Mouse (Mus musculus) forebrain, embryonic 11.5 days (tissue): ENCODE measurements at regions not wholly inside any gene's neighbourhood (a gene's known extent, or its start where the extent isn't known, plus 50 kb on each side); places are given as distances from the start of the nearest gene placed in this dataset.

Experiments
- ATAC-seq: fragments of 200-750 bp; cut with Nextera tagmentation; replicated peaks from 2 replicates; pipeline ENCODE4 v1.8.0; 2017; ENCODE audit warnings: moderate TSS enrichment; ENCODE audit not compliant: low FRiP score
- DNase-seq: peaks from one replicate; pipeline ENCODE4 v3.0.0-alpha.2; 2017; ENCODE audit warnings: low spot score
- H3K27ac ChIP-seq: fragments of 300-500 bp; sonication (generic); 2 replicates; pipeline ENCODE4 v1.5.1; 2014; ENCODE audit warnings: low read depth, low read length
- H3K27me3 ChIP-seq: fragments of 300-500 bp; sonication (generic); 2 replicates; pipeline ENCODE4 v1.6.1; 2014; ENCODE audit warnings: mild to moderate bottlenecking, low read length, mixed read lengths; ENCODE audit not compliant: control insufficient read depth, insufficient read depth
- H3K36me3 ChIP-seq: fragments of 300-500 bp; sonication (generic); 2 replicates; pipeline ENCODE4 v1.6.1; 2014; ENCODE audit warnings: mild to moderate bottlenecking, low read length, moderate library complexity, mixed read lengths; ENCODE audit not compliant: control insufficient read depth, insufficient read depth
- H3K4me1 ChIP-seq: fragments of 300-500 bp; sonication (generic); replicated peaks from 2 replicates; pipeline ENCODE4 v1.6.1; 2014; ENCODE audit warnings: low read length, mixed read lengths; ENCODE audit not compliant: control insufficient read depth, insufficient read depth
- H3K4me2 ChIP-seq: fragments of 300-500 bp; sonication (generic); 2 replicates; pipeline ENCODE4 v1.6.1; 2014; ENCODE audit warnings: low read depth, mild to moderate bottlenecking, low read length, moderate library complexity, mixed read lengths; ENCODE audit not compliant: severe bottlenecking
- H3K4me3 ChIP-seq: fragments of 300-500 bp; sonication (generic); 2 replicates; pipeline ENCODE4 v1.5.1; 2014; ENCODE audit warnings: low read depth, low read length
- H3K9ac ChIP-seq: fragments of 300-500 bp; sonication (generic); 2 replicates; pipeline ENCODE4 v1.6.1; 2014; ENCODE audit warnings: low read length
- H3K9me3 ChIP-seq: fragments of 300-500 bp; sonication (generic); 2 replicates; pipeline ENCODE4 v1.6.1; 2016; ENCODE audit warnings: low read length, mixed read lengths; ENCODE audit not compliant: control insufficient read depth
- WGBS: fragments of 180-500 bp; shearing (Covaris S2); extraction: QIAGEN DNeasy Blood & Tissue Kit; methylation state at CpG from one replicate; pipeline ENCODE4 v1.1.7; 2014; 5-methylcytosine and 5-hydroxymethylcytosine counted together

DNA sequence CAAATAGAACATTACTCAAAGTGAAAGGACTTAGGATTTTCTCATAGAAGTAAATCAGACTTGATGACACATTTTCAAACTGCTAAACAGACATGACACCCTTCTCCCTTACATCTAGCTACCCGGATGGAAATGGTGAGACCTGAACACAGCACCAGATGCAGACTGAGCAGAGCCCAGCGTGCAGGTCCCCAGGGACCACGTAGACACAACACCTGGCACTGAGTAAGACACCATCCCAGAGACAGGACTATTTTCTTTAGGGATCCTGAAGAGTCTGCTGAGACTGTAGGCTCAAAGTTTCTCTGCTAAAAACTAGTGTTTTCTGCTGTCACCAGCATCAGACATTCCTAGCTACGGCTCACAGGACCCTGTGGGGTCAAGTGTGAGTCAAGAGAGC lies 207.2 kb upstream of the Unc93a2 start:
- no peak overlapping the region for H3K9ac ChIP-seq
- H3K4me1 ChIP-seq, result no peaks in the 10 kb centered on the region
- no peak for DNase-seq
- 92% methylated on average over 4 of the region's 4 CpGs for WGBS
- no peaks in the 10 kb centered on the region for H3K9me3 ChIP-seq
- no peak for ATAC-seq
- no peak overlapping the region for H3K4me3 ChIP-seq
- no peaks in the 10 kb centered on the region for H3K36me3 ChIP-seq
- H3K27ac ChIP-seq, result no peak overlapping the region
- no peaks in the 10 kb centered on the region for H3K27me3 ChIP-seq
- H3K4me2 ChIP-seq, result no peak overlapping the region

DNA sequence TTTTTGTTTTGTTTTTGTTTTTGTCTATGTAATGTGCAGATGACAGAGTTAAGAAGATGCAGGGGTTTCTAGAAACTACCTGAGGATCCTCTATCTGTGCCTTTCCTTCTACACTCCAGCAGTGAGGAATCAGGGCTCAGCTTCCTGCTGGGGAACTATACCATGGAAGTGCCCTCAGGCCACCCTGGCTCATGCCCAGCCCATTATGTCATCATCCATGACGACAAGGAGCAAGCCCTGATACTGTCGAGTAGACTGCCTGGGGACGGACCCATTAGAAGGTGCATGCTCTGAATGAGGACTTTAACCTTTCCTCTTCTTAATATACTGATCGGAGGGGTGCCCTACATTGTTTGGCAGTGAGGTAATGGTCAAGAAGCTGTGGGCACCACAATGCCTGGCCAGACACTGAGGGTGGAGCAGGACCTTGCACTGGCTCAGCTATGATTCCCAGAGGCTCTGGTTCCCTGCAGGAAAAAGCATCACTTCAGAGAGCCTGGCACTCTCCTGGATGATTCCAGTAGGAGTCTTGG lies 197.7 kb upstream of the Unc93a2 start:
- DNase-seq (no peak), ATAC-seq (no peak)
- Histone ChIP-seq H3K27me3 (no peaks in the 10 kb centered on the region), H3K4me2 (no peak overlapping the region), H3K9ac (no peak overlapping the region), H3K4me3 (no peak overlapping the region), H3K9me3 (no peaks in the 10 kb centered on the region), H3K27ac (no peak overlapping the region), H3K4me1 (no peaks in the 10 kb centered on the region), H3K36me3 (no peaks in the 10 kb centered on the region)
- WGBS, result 83% methylated on average over 4 of the region's 4 CpGs

DNA sequence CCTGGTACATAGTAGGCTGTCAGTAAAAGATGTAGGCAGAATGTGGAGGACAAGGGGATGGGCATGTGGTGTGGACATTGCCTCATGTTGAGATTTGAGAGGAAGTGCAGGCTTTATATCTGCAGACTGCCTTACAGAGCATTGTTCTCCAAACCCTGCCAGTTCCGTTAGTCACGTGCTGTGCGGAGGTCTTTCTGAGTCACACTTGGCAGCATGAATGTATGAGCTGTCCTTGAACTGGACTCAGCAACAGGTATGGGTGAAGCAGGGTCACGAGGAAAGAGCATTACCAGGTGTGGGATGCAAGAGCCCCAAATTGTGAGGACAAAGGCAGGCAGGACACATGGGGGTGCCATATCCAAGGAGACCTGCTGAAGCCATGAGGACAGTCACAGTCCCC lies 193.8 kb upstream of the Unc93a2 start:
- no peaks in the 10 kb centered on the region for H3K27me3 ChIP-seq
- no peak overlapping the region for H3K4me3 ChIP-seq
- no peak for DNase-seq
- ATAC-seq, result no peak
- H3K9me3 ChIP-seq, result no peaks in the 10 kb centered on the region
- H3K36me3 ChIP-seq, result no peaks in the 10 kb centered on the region
- 82% methylated on average over 4 of the region's 4 CpGs for WGBS
- no peak overlapping the region for H3K9ac ChIP-seq
- no peaks in the 10 kb centered on the region for H3K4me1 ChIP-seq
- no peak overlapping the region for H3K4me2 ChIP-seq
- H3K27ac ChIP-seq, result no peak overlapping the region

DNA sequence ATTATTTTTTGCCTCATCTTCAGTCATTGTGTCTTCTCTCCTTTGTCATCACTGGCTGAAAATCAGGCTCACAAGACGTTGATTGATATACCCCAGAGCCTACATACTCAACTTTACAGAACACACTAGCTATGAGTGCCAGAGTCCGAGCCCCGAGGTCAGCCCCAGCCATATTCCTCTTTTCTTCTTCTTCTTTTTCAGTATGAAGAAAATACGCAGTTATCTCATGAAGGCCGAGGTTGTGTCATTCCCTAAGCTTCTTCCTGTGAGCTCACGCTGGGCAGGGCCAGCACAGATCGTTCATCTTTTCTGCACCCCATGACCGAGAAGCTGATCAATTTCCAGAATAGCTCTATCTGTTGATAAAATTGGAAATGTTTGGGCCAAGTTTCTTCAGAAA lies 192.7 kb upstream of the Unc93a2 start:
- DNase-seq (no peak), ATAC-seq (no peak)
- Histone ChIP-seq H3K36me3 (no peaks in the 10 kb centered on the region), H3K4me3 (no peak overlapping the region), H3K27ac (no peak overlapping the region), H3K27me3 (no peaks in the 10 kb centered on the region), H3K4me2 (no peak overlapping the region), H3K9ac (no peak overlapping the region), H3K4me1 (no peaks in the 10 kb centered on the region), H3K9me3 (no peaks in the 10 kb centered on the region)
- WGBS, result 91% methylated on average over 8 of the region's 8 CpGs

DNA sequence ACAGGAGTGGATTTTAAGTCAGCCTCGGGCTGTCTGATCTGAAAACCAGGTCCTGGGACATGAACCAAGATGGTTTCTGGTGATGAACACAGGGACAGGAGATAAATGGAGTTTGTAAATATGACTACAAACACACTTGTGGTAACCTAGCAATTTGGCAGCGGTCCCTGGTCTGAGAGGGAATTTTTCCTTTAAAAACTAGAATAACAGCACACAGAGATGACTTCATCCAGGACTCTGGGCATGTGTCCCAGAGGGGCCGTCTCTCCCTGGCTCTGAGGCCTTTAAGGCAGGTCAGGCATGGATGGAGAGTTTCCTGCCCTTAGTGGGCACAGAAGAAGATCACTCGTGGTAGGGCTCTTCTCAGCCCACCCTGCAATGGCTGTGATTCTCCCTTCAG lies 192.0 kb upstream of the Unc93a2 start:
- DNase-seq (no peak), ATAC-seq (no peak)
- H3K9me3 ChIP-seq, result no peaks in the 10 kb centered on the region
- no peaks in the 10 kb centered on the region for H3K4me1 ChIP-seq
- no peaks in the 10 kb centered on the region for H3K27me3 ChIP-seq
- 84% methylated on average over 4 of the region's 4 CpGs for WGBS
- H3K4me3 ChIP-seq, result no peak overlapping the region
- H3K4me2 ChIP-seq, result no peak overlapping the region
- no peaks in the 10 kb centered on the region for H3K36me3 ChIP-seq
- H3K9ac ChIP-seq, result no peak overlapping the region
- no peak overlapping the region for H3K27ac ChIP-seq

DNA sequence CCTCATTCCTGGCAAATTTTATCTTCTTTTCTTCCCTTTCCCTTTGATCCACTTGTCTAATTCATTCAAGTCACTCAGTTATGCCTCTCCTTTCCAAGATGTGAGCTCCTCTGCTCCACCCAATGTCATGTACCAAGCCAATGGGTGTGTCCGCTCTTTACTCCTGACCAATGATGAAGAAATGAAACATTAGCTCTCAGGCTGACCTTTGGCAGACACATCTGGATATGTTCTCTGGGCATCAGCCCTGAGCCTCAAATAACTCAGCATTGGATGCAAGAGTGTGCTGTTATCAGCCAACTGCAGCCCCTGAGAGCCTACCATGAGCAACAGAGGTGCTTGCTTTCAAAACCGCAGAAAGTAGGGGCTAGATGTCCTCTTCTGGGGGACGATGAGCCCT lies 186.2 kb upstream of the Unc93a2 start:
- H3K4me1 ChIP-seq, result no peaks in the 10 kb centered on the region
- DNase-seq (no peak), ATAC-seq (no peak)
- 91% methylated on average over 3 of the region's 3 CpGs for WGBS
- H3K9ac ChIP-seq, result no peak overlapping the region
- H3K36me3 ChIP-seq, result no peaks in the 10 kb centered on the region
- no peak overlapping the region for H3K4me3 ChIP-seq
- no peak overlapping the region for H3K4me2 ChIP-seq
- no peaks in the 10 kb centered on the region for H3K27me3 ChIP-seq
- no peaks in the 10 kb centered on the region for H3K9me3 ChIP-seq
- H3K27ac ChIP-seq, result no peak overlapping the region

DNA sequence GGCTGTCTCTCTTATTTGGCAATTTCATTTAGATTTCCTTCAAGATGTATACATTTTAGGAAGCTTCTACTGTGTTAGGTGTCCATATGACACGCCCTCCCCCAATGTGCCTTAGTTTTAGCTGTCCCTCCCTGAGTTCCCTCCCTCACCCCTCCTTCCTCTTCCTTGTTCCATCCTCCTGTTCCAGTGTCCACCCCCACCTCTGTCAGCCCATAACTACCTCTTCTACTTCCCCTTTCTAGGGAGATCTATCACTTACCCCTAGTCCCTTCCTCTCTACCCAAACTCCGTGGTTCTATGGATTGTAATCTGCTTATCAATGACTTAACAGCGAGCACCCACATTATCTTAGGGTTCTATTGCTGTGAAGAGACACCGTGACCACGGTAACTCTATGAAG lies 183.2 kb upstream of the Unc93a2 start:
- no peaks in the 10 kb centered on the region for H3K4me1 ChIP-seq
- ATAC-seq (no peak), DNase-seq (no peak)
- H3K36me3 ChIP-seq, result no peaks in the 10 kb centered on the region
- no peak overlapping the region for H3K27ac ChIP-seq
- H3K9ac ChIP-seq, result no peak overlapping the region
- 91% methylated on average over 5 of the region's 5 CpGs for WGBS
- H3K27me3 ChIP-seq, result no peaks in the 10 kb centered on the region
- H3K4me2 ChIP-seq, result no peak overlapping the region
- no peaks in the 10 kb centered on the region for H3K9me3 ChIP-seq
- H3K4me3 ChIP-seq, result no peak overlapping the region

DNA sequence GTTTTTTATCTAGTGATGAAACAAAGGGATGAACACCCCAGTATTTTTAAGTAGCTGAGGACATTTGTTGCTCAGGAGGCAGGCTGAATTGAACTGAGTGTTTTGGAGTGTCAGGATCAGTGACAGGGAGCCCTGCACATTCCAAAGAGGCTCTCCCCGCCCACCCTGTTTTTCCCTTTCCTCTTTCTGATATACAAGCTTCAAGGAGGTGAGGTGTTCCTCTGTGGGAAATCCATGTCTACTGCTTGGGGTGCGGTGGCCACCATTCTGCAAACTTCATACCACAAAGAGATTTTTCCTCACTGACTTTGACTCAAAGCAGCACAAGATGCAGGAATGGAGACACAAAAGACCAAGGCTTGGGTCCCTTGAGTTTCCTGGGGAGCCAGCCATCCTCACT lies 180.5 kb upstream of the Unc93a2 start:
- no peak overlapping the region for H3K4me3 ChIP-seq
- H3K9ac ChIP-seq, result no peak overlapping the region
- H3K4me2 ChIP-seq, result no peak overlapping the region
- no peaks in the 10 kb centered on the region for H3K4me1 ChIP-seq
- H3K27me3 ChIP-seq, result no peaks in the 10 kb centered on the region
- DNase-seq (no peak), ATAC-seq (no peak)
- no peaks in the 10 kb centered on the region for H3K9me3 ChIP-seq
- WGBS, result 78% methylated on average over 2 of the region's 2 CpGs
- no peak overlapping the region for H3K27ac ChIP-seq
- no peaks in the 10 kb centered on the region for H3K36me3 ChIP-seq

DNA sequence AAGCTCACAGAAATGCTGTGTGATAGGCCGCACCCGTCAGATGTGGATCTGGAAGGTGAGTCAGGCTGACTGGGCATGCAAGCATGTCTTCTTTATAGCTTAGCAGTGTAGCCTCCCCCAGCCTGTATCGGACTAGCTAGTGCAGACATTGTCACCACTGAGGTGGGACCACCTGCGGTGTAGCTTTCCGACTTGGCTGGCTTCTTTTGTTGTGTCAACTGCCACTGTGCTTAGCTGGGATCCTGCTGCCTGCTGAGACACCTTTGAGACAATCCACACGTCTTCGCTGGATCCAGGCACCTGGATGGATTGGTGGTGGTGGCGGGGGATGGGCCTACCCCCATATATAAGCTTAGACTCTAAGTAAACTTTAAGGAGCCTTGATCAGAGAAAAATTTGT lies 177.7 kb upstream of the Unc93a2 start:
- no peak for ATAC-seq
- Histone ChIP-seq H3K36me3 (no peaks in the 10 kb centered on the region), H3K9me3 (no peaks in the 10 kb centered on the region), H3K4me1 (no peaks in the 10 kb centered on the region), H3K4me3 (no peak overlapping the region), H3K27me3 (no peaks in the 10 kb centered on the region), H3K27ac (no peak overlapping the region), H3K9ac (no peak overlapping the region), H3K4me2 (no peak overlapping the region)
- WGBS, result 14% methylated on average over 8 of the region's 8 CpGs
- no peak for DNase-seq
